Mouse (Mus musculus) ES-E14 (cell line): ENCODE data around the gene Tnpo1.

Source experiments
- CHD2 ChIP-seq: IDR thresholded peaks from 2 replicates; pipeline ENCODE4 v1.6.1; 2014; ENCODE audit warnings: mild to moderate bottlenecking, low read depth, low read length, inconsistent platforms
- MAFK ChIP-seq: IDR thresholded peaks from 2 replicates; pipeline ENCODE4 v1.6.1; 2014; ENCODE audit warnings: mild to moderate bottlenecking, low read depth, low read length, inconsistent platforms; ENCODE audit not compliant: insufficient read depth

- no peak for TF ChIP-seq CHD2
- TF ChIP-seq MAFK: no peak
Observed at GRCm38 (mm10) chr13:98814275-98815040, 111.7 kb downstream of the Tnpo1 start.
